Mouse (Mus musculus) thymus, adult 18-20 months (tissue): ENCODE results near the gene Dnaja1.

Source experiments
- DNase-seq, 2 experiments: peaks; one replicate each; pipeline ENCODE4 v3.0.0; 2022; ENCODE audit warnings: mixed read lengths in 2 of 2

The Dnaja1 gene

DNA sequence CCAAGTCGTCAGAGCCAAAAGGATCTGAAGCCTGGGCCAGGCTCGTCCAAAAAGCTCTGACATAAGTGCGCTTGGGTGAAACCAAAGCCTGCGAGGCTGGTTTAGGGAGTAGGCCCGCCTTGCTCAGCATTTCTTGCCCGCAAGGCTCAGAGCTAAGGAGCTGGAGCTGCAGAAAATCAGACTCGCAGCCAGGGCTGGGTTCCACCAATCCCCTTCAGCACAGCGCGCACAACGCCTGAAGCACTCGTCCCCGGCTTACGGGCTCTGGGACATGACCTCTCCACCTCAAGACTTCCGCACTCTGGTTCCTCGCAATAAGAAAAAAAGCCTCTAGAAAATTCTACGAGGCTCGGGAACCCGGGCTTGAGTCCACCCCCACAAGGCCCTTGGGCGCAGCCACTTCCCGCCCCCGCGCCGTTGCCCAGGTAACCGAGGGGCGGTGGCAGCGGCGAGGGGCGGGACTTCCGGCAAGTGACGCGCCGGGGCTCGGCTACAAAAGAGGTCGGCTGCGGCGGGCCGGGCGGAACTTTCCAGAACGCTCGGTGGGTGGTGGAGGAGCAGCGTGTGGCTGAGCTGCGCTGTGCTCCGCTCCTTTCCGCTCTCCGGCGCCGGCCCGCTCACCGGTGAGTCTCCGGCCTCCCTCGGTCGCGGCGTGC is at the start of gene Dnaja1:
Dnaja1 (plus strand) TSS at position 140 of the 656 bp plus-strand sequence.
- peak; percentile 94 for DNase-seq

DNA sequence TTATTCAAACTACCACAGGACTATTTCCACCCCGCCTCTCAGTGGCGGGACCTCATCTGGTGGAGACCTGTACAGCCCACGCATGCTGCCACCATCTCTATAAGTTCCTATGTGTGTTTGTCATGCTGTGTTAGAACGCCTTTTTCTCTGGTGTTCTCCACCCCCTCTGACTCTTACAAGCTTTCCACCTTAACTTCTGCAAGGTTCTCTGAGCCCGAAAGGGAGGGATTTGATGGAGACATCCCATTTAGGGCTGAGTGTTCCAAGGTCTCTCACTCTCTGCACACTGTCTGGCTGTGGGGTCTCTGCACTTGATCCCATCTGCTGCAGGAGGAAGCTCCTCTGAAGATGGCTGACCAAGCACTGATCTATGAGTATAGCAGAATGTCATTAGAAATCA is 48.4 kb upstream of the Dnaja1 start:
- DNase-seq = no peak

DNA sequence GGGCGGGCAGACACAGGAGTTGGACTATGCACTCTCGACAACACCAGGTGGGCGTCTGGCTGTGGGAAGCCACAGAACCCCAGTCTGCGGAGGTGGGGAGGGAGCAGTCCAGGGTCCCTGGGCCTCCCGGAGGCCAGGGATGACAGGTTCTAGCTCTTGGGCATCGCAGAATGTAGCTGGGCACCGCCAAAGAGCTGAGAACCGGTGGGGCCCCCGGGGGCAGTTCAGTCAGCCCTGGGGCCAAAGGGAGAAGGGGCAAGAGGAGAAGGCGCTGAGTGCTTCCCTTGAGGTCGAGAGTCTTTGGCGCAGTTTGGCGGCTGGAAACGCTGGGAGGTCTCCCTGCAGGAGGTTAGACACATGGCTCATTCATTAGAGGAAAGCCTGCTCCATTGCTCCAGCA is 45.6 kb upstream of the Dnaja1 start:
- DNase-seq = no peak

DNA sequence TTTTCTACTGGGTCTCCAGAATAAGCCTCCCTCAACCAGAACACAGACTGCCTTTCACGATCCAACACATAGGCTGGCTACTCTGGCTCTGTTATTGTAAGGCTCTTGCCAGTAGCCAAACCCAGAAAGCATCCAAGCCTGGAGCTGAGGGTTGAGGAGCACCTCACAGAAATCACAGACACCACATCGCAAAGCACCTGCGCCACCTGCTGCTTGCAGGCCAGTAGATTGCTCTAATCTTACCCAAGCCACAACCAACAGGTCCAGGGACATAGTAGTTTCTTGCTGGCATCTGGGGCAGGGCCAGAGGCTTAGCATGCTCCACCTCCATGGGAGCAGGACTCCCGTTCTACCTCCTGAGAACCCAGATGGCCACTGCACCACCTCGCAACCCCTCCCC is 44.8 kb upstream of the Dnaja1 start:
- DNase-seq = no peak

DNA sequence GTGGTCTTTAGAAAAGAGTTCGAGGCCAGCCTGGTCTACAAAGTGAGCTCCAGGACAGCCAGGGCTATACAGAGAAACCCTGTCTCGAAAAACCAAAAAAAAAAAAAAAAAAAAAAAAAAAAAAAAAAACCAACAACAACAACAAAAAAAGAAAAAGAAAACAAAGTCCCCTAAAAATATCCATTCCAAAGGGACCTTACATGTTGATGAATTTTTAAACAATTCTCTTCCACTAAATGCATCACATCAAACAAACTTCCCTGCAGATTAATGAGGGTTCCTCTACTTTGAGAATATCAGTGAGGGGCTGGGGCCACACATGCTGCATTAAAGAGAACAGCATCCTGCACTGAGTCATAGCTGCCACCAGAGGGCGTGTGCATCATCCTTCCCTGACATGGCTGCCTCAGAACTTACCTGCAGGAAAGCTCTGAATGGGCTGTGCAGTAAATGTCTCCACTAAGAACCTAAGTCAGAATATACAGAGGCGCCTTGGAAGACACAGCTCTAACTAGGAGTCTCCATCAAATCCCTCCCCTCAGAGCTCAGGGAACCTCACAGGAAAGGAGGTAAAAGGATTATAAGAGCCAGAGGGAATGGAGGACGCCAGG is 41.6 kb upstream of the Dnaja1 start:
- peak; percentile 16 to 24 for DNase-seq

DNA sequence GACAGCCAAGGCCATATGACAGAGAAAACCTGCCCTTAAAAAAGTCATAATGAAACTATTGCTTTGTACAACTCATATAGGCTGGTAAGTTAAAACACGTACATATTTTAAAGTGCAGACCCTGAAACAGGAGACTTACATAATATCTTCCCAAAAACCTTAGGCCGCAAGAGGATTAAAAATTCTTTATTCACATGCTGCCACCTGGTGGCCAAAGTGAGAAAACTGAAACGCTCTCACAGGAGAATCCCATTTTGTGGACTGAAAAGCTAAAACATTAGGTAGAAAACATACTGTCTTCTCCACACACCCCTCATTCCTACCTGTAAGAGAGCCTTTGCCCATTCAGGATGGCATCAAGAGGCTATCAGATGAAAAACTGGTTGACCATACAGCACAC is 40.0 kb upstream of the Dnaja1 start:
- no peak for DNase-seq

DNA sequence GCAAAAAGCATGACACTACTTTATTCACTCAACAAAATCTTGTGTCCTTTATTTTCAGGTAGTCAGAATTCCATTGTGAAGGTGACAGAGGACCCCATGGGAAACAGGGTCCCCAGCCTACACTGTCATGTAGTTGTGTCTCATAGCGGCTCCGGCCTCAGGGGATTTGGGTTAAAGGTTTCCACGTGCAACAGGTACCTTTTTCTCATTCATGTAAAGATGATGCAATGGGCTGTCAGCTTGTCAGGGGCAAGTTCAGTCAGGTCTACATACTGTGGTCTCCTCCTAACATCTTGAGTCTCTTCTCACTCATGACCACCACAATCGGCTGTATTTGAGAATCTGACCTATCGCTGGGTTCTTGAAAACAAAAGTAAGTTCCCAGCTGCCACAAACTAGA is 39.6 kb upstream of the Dnaja1 start:
- no peak for DNase-seq

DNA sequence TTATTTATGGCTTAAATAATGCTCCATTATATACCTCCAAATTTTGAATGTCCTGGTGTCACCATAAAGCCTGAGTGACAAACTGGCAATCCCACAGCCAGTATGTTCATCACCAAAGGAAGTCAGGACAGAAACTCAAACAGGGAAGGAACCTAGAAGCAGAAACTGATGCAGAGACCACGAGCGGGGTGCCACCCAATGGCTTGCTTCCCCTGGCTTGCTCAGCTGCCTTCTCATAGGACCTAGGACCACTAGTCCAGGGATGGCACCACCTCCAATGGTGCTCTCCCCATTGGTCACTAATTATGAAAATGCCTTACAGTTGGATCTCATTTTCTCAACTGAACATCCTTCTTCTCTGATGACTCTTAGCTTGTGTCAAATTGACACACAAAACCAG is 38.6 kb upstream of the Dnaja1 start:
- no peak for DNase-seq

DNA sequence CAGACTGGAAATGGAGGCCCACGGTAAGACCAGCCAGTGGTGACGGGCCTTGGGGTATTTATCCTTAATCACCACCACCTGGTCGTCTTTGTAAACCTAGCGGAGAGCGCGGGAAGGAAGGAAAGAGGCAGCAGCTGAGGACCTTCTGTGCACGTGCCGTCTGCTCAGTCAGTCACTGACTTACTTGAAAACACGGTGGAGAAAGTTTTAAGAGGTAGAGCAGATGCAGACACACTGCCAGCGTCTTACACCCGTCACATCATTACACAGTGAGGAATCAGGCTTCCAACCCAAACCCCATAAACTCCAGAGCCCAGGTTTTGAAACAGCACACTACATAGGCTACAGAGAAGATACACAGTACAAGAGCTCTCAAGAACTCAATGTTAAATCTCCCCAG is 30.9 kb upstream of the Dnaja1 start:
- DNase-seq = no peak

DNA sequence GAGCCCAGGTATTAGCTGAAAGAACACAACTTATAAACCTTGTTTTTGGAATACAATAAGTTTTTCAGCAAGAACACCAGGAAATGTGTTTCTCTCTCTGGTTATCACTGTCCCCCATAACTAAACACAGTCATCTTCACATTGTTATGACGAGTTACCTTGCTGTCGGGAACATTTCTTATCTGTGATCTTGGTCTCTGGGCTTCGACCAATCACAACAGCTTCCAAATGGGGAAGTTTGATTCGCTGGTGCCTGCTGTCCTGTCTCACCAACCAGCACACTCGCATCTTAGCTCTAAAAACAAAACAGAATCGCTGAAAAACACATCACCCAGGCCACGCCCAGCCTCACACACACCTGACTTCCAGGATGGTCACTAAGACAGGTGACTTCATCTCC is 24.9 kb upstream of the Dnaja1 start:
- no peak for DNase-seq

DNA sequence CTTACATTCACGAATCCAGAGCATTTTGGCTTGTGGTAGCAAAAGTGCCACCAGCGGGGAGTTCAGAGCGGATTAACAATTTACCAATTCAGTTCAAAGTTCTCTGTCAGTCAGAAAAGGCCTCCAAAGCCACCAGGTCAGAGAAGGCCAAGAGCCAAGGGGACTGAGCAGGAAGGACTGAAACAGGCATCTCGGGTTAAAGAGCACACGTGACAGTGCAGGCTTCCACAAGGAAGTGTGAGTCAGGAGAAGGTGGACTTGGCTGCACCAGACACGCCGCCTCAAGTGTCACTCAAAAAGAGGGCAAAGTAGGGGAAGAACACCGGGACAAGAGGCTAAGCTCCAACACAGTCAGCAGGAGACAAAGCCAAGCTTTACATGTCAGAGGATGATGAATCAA is 21.7 kb upstream of the Dnaja1 start:
- DNase-seq = no peak

DNA sequence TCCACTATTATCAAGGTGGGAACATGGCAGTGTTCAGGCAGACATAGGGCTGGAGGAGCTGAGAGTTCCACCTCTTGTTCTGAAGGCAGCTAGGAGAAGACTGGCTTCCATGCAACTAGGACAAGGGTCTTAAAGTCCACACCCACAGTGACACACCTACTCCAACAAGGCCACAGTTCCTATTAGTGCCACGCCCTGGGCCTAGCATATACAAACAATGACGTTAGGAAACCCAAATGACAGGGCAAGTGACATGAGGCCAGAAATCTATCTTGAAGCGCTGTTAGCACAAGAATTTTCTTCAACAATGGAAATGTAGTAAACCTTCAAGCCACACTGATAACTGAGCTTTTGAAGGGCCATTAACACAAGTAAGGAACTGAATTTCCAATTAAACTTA is 20.2 kb upstream of the Dnaja1 start:
- DNase-seq = no peak

DNA sequence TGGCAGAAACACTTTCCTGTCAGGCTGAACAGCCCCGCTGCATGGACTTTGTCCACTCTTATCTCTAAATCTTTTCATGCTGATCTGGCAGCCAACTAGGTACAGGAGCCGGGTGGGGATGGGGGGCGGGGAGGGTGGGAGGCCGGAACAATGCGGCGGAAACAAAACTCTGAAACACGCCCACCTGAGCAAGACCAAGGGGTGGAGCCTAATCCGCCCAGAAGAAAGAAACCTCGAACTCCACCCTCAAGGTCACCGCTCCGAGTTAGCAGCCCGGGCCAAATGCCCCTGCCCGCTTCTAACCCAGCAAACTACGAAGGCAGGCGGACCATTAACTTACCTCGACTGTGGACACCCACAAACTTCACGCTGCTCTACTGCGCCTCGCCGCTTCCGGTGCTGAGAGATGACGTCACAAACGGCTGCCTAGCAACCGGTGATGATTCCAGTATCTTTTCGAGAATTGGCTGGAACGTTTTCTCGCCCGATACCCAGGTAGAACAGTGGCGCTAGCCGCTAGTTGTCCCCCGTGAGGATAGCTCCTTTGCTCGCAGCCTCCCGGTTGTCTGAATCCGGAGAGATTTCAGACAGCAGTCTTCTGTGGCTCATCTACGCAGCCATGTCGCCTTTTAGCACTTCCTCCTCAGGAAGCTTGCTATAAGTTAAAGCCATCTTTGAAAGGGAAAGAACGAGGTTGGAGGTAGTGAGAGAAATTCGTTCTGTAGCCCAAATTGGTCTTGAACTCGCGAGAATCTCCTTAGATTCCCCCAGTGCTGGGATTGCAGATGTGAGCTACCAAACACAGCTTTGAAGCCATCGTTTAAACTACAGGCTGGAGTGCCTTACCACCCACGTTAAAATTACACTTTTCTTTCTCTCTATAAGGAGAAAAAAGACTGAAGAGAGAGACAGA is 18.9 kb upstream of the Dnaja1 start, which contains the start of gene Aptx:
Aptx (minus strand) TSS at position 398 of the 913 bp plus-strand sequence.
- DNase-seq = peak; percentile 88 to 92

DNA sequence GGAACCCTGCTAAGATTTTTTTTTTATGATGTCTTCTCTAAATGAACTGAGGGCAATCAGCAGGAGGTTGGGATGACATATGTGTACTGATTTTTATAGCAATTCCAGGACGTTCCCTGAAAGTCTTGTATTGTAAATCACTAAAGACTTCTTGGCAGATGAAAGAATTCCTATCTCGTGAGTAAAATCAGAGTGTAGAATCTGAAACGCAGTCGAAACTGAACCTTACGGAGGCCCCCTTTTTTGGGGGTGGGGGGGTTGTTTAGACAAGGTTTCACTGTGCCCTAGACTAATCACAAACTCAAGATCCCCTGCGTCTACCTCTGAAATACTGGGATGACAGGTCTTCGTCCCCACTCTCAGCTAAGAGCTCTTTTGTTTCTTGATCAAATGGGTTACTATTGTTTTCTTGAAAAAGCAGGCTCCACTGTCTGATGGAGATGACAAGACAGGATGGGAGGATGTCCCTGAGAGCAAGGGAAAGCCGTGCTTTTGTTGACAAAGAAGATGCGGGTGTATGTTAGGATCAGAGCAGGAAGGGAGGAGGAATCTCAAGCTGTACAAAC is 18.2 kb upstream of the Dnaja1 start:
- DNase-seq = no peak

DNA sequence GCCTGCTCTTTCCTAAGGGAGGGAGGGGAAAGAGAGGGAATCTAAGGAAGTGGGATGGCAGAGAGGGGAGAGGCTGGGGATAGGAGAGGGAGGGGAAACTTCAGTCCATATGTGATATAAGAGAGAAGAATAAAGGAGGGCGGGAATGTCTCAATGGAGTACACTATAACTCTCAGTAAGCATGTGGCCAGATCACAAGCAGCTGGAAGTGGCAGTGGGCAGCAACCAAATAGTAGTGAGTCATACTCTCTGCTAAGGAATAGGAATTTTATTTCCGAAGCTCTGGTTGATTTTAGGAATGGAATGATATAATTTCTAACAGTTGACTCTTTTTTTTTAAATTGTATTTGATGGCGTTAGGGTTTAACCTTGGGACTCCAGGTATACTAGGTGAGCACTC is 4.8 kb upstream of the Dnaja1 start:
- DNase-seq = no peak

DNA sequence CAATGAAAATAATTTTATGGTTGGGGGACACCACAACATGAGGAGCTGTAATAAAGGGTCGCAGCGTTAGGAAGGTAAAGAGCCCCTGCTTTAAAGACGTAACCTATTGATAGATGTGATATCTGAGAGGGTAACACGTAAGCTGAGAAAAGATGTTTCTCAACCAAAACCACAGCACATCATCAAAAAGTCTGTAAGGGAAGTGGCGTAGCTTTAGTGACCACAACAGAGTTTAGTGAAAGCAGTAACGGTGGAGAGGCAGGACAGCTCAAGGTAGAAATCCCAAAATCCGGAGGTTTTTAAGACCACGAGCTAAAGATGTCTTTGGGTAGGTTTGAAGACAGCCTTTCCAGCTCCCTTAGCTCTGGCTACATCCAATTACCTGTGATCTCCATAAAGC is 1.0 kb upstream of the Dnaja1 start:
- DNase-seq = peak in 1 of 2 experiments; percentile 19

DNA sequence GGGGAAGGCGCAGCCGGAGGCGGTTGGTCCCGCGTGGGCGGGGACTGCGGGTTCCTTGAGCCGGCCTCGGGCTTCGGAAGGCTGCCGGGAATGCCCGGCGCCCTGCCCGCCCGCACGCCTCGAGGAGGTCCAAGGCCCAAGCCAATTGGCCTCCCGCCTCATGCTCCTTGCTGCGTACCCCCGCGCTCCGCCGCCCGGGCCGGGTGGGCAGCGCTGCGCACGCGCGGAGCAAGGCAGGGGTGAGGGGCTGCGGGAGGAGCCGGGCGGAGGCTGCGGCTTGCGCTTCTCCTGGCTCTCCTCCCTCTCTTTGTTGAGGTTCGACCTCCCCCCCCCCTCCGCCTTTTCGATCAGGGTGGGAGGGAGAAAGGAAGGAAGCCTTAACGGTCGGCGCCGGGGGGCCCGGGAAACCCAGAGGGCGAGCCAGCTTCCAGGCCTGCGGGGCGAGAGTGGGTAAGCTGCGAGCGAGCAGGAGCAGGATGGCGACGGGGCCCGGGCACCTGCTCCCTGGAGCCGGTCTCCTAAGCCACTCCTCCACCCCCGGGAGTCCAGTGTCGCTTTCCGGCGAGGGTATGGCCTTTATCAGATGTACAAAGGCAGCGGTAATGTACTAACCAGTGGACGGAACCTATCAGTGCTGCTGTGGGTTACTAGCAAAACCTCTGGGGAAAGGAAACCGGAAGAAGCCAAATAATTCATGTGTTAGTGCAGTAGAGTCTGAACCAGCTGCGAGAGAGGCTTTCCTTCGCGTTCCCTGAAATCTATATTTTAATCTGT is 924 bp downstream of the Dnaja1 start:
- DNase-seq = peak; percentile 76 to 81

DNA sequence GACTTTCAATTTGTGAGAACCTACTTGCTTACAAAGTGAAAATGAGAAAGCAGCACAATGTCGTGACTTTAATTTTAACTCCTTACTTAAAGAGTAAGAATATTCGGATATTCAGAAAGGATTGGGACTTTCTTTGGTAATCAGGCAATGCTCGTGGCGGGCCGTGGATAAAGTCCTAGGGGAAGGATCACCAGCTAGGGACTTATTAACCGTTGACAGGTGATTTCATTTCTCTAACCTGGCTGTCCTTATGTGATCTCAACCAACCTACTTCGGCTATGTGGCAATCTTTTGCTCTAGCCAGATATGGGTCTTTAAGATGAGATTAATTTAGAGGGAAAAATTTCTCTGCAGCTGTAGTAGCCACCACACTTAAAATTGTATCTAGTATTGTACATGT is 3.2 kb downstream of the Dnaja1 start:
- DNase-seq = no peak

DNA sequence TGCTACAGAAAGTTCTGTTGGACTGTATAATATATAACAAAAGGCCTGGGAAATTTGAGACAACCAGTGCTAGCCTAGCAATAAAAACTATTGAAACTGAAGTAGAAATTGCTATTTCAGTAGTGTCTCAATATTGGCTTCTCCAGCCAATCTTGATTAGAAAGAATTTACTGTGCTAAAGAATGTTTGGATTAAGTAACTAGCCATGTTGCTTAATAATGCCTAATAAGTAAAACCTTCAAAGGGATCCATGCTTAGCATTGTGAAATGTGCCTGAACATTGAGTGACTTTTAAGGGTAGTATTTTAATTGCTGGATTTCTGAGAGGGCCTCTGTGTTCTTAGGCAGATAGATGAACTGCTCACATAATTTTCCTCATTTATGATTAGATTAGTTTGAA is 3.6 kb downstream of the Dnaja1 start:
- no peak for DNase-seq

DNA sequence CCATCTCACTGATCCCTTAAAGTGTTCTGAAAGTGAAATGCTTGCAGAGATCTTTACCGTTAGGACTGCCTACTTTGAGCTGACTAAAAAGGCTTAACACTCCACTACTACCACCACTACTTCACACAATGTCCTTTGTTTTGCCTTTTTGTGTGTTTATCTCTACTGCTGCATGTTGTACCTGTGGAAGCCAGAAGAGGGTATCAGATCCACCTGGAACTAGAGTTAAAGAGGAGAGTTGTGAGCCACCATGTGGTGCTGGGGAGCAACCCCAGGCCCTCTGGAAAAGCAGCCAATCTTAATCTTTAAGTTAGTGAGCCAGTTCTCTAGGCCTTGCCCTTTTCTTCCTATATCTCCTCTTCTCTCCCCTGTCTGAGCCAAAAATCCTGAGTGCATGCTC is 5.3 kb downstream of the Dnaja1 start:
- no peak for DNase-seq

DNA sequence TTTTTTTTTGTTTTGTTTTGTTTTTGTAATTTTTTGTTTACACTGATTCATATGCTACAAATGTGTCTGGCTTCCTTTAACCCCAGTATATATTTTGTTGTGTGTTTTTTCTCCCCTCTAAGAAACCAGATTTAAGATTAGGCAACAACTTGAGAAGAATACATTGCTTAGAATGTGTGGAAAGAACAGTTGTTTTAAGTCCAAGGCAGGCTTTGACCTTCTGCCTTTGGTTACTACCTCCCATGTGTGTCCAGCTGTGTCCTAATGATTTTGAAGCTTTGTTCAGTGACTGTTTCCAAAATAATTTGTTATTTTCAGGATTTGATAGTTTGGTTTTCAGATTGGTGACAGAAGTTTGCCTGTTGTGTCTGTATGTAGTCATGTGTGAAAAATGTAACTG is 9.3 kb downstream of the Dnaja1 start:
- no peak for DNase-seq

DNA sequence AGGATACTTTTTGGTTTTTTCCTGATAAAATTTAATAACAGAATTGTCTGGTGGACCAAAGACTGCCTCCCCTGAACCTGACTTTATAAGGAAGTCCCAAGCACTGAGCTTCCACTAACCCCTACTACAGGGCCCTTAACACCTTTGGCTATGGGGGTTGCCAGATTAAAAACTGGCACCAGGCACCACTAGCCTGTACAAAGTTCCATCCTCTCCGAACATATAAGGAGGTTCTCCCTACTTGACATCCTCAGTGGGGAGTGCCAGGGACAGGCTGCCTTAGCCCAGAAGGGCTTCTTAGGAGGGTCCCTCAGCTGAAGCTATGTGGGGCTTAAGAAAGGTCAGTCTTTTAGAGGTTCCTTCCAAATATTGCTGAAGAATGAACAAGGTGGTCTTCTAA is 13.4 kb downstream of the Dnaja1 start:
- no peak for DNase-seq
